Mouse (Mus musculus) brain, embryonic 18.5 days (tissue): ENCODE measurements at regions not wholly inside any gene's neighbourhood (a gene's known extent, or its start where the extent isn't known, plus 50 kb on each side); places are given as distances from the start of the nearest gene placed in this dataset.

Source experiments
- DNase-seq: peaks from one replicate; pipeline ENCODE4 v3.0.0-alpha.2; 2012; ENCODE audit warnings: low read depth, low spot score

- DNase-seq = no peak
Measured at GRCm38 (mm10) chr14:70839126-70839525, 239.5 kb upstream of the Fam160b2 start.

- DNase-seq = no peak
Measured at GRCm38 (mm10) chr14:70837528-70837927, 237.9 kb upstream of the Fam160b2 start.

GRCm38 (mm10) chr14:70833238-70833637, 233.6 kb upstream of the Fam160b2 start:
- DNase-seq = no peak

- DNase-seq = peak; percentile 24
Measured at GRCm38 (mm10) chr14:70832462-70833212, 233.0 kb upstream of the Fam160b2 start.

- DNase-seq = peak; percentile 8
Measured at GRCm38 (mm10) chr14:70832042-70832441, 232.4 kb upstream of the Fam160b2 start.
